Mouse (Mus musculus) ES-E14 (cell line): ENCODE measurements around the gene Rcsd1. TPM values are rescaled to one million over a fixed set of nuclear protein-coding genes. Genes with fewer than 3 reads are reported as not detected.

ENCODE experiments used
- DNase-seq: peaks from one replicate; pipeline ENCODE4 v3.0.0-alpha.2; 2013; ENCODE audit warnings: low read depth, low spot score
- H3K27ac ChIP-seq: 2 replicates; pipeline ENCODE4 v1.5.1; 2012; ENCODE audit warnings: low read depth, mild to moderate bottlenecking, low read length, moderate library complexity, mixed read lengths; ENCODE audit not compliant: poor library complexity, insufficient read depth, severe bottlenecking
- H3K36me3 ChIP-seq: 2 replicates; pipeline ENCODE4 v1.6.1; 2012; ENCODE audit warnings: mild to moderate bottlenecking, low read length, moderate library complexity, mixed read lengths; ENCODE audit not compliant: control insufficient read depth, poor library complexity, insufficient read depth, severe bottlenecking
- H3K4me1 ChIP-seq, 2 experiments: fragments of 150-350 bp in 1 of 2; sonication (generic) in 1 of 2; 2 replicates each; pipeline ENCODE4 v1.6.1; 2012; ENCODE audit warnings: low read length in 2 of 2, mild to moderate bottlenecking in 1 of 2, mixed read lengths in 1 of 2; ENCODE audit not compliant: control insufficient read depth in 2 of 2, insufficient read depth in 2 of 2, poor library complexity in 1 of 2
- H3K4me3 ChIP-seq, 2 experiments: fragments of 150-350 bp in 1 of 2; sonication (generic) in 1 of 2; 2 replicates each; pipeline ENCODE4 v1.5.1; 2012; ENCODE audit warnings: low read length in 2 of 2, low read depth in 1 of 2, mild to moderate bottlenecking in 1 of 2, mixed read lengths in 1 of 2; ENCODE audit not compliant: insufficient read depth in 1 of 2, poor library complexity in 1 of 2, severe bottlenecking in 1 of 2
- H3K9ac ChIP-seq: 2 replicates; pipeline ENCODE4 v1.6.1; 2012; ENCODE audit warnings: low read depth, mild to moderate bottlenecking, low read length, mixed read lengths; ENCODE audit not compliant: poor library complexity, insufficient read depth, severe bottlenecking
- H3K9me3 ChIP-seq: fragments of 150-350 bp; sonication (generic); 2 replicates; pipeline ENCODE4 v1.6.1; 2012; ENCODE audit warnings: low read depth, mild to moderate bottlenecking, low read length; ENCODE audit not compliant: control insufficient read depth, insufficient read depth
- CHD2 ChIP-seq: IDR thresholded peaks from 2 replicates; pipeline ENCODE4 v1.6.1; 2014; ENCODE audit warnings: mild to moderate bottlenecking, low read depth, low read length, inconsistent platforms
- HCFC1 ChIP-seq: IDR thresholded peaks from 2 replicates; pipeline ENCODE4 v1.6.1; 2012; ENCODE audit warnings: low read length, inconsistent platforms, borderline replicate concordance; ENCODE audit not compliant: insufficient read depth
- MAFK ChIP-seq: IDR thresholded peaks from 2 replicates; pipeline ENCODE4 v1.6.1; 2014; ENCODE audit warnings: mild to moderate bottlenecking, low read depth, low read length, inconsistent platforms; ENCODE audit not compliant: insufficient read depth
- ZC3H11A ChIP-seq: IDR thresholded peaks from 2 replicates; pipeline ENCODE4 v1.6.1; 2012; ENCODE audit warnings: low read depth, mild to moderate bottlenecking, inconsistent platforms, low read length, borderline replicate concordance
- ZNF384 ChIP-seq: IDR thresholded peaks from 2 replicates; pipeline ENCODE4 v1.6.1; 2012; ENCODE audit warnings: low read depth, low read length, inconsistent platforms
- in situ Hi-C, 2 experiments: fragments of 600-800 bp; cut with MboI; formaldehyde crosslinking; loops; one replicate each; pipeline ENCODE4 v1.15.1; 2025; ENCODE audit warnings: low sequenced_read_pairs in 2 of 2, inconsistent platforms in 1 of 2; ENCODE audit not compliant: unreplicated experiment in 2 of 2
- total RNA-seq: library from RNA; depleted of rRNA; stranded (reverse); fragments of 300-350 nt; gene quantifications from 2 replicates; pipeline ENCODE4 v1.2.3, GENCODE M21; 2012

The Rcsd1 gene
- total RNA-seq, 1 experiment = 5.4 TPM

- peaks cover 0 to 6% of the 10 kb centered on the region in 2 experiments; a peak in 3 of 4 replicates for H3K4me1 ChIP-seq
- H3K36me3 ChIP-seq = no peaks in the 10 kb centered on the region
- H3K4me3 ChIP-seq = no peak overlapping the region
- no peak for DNase-seq
- TF ChIP-seq CHD2 = no peak
- no peak for TF ChIP-seq ZNF384
- TF ChIP-seq MAFK = no peak
- TF ChIP-seq ZC3H11A = no peak
- H3K27ac ChIP-seq = no peak overlapping the region
- in situ Hi-C loops = no loop called here
- no peak overlapping the region for H3K9ac ChIP-seq
- no peaks in the 10 kb centered on the region for H3K9me3 ChIP-seq
Observed at GRCm38 (mm10) chr1:165713798-165714197, 4.2 kb upstream of the Rcsd1 start.

DNA sequence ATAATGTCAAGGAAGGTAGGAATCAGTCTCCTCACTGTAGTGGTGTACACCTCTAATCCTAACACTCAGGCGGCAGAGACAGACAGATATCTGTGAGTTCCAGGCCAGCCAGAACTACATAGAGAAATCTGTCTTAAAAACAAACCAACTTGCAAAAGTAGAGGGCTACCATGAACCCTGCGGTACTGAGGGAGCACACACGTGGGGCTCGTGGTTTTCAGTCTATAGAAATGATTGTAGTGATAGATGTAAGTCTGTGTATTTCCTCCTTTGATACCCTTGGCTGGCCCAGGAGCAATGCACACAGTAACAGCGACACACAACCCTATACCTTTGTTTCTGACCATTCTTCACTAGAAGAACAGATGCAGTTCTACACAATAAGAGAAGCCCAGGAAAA lies 2.4 kb upstream of the Rcsd1 start:
- no peaks in the 10 kb centered on the region for H3K9me3 ChIP-seq
- no peak overlapping the region for H3K4me3 ChIP-seq
- in situ Hi-C loops = no loop called here
- H3K9ac ChIP-seq = no peak overlapping the region
- no peak overlapping the region for H3K27ac ChIP-seq
- no peak for DNase-seq
- H3K4me1 ChIP-seq = peaks cover under 1 to 2% of the 10 kb centered on the region in 2 experiments; a peak in 2 of 4 replicates
- H3K36me3 ChIP-seq = no peaks in the 10 kb centered on the region
- TF ChIP-seq MAFK (no peak), ZC3H11A (no peak), HCFC1 (no peak), ZNF384 (no peak), CHD2 (no peak)

- Histone ChIP-seq H3K9me3 (no peaks in the 10 kb centered on the region), H3K4me1 (peaks cover 2% of the 10 kb centered on the region in 2 experiments; a peak in 2 of 4 replicates), H3K27ac (no peak overlapping the region), H3K9ac (no peak overlapping the region), H3K36me3 (no peaks in the 10 kb centered on the region), H3K4me3 (no peak overlapping the region)
- DNase-seq = no peak
- in situ Hi-C loops = no loop called here
- no peak for TF ChIP-seq HCFC1
- no peak for TF ChIP-seq MAFK
- TF ChIP-seq ZC3H11A = no peak
- TF ChIP-seq ZNF384 = no peak
- TF ChIP-seq CHD2 = no peak
Observed at GRCm38 (mm10) chr1:165708686-165709380, 724 bp downstream of the Rcsd1 start.

- Histone ChIP-seq H3K9ac (peak overlapping the region; percentile 49), H3K4me3 (peak overlapping the region; percentile 70 to 89), H3K9me3 (no peaks in the 10 kb centered on the region), H3K4me1 (peaks cover 2 to 4% of the 10 kb centered on the region in 2 experiments; a peak in 3 of 4 replicates), H3K27ac (no peak overlapping the region), H3K36me3 (no peaks in the 10 kb centered on the region)
- TF ChIP-seq ZNF384 (no peak), HCFC1 (no peak), CHD2 (no peak), MAFK (no peak), ZC3H11A (no peak)
- in situ Hi-C loops = no loop called here
- DNase-seq = no peak
Observed at GRCm38 (mm10) chr1:165707640-165708322, 1.8 kb downstream of the Rcsd1 start.
